Mouse (Mus musculus) CH12.LX (cell line): ENCODE data around the gene Lrrc23. TPM values are rescaled to one million over a fixed set of nuclear protein-coding genes. Genes with fewer than 3 reads are reported as not detected.

Source experiments
- DNase-seq: peaks from one replicate; pipeline ENCODE4 v3.0.0-alpha.2; 2013; ENCODE audit errors: extremely low read depth
- H3K27ac ChIP-seq: 2 replicates; pipeline ENCODE4 v1.5.1; 2012; ENCODE audit warnings: low read depth, mild to moderate bottlenecking, control low read depth, moderate library complexity; ENCODE audit not compliant: insufficient read depth
- H3K27me3 ChIP-seq: replicated peaks from 2 replicates; pipeline ENCODE3; 2012; ENCODE audit warnings: inconsistent platforms
- H3K36me3 ChIP-seq, 2 experiments: replicated peaks in 1 of 2; 2 replicates each; pipeline versions ENCODE3 to v1.6.1; 2012; ENCODE audit warnings: inconsistent platforms in 1 of 2, low read length in 1 of 2, mild to moderate bottlenecking in 1 of 2, mixed read lengths in 1 of 2, moderate library complexity in 1 of 2; ENCODE audit not compliant: control insufficient read depth in 1 of 2, insufficient read depth in 1 of 2
- H3K4me1 ChIP-seq, 2 experiments: 2 replicates each; pipeline ENCODE4 v1.6.1; 2012; ENCODE audit warnings: inconsistent platforms in 1 of 2, moderate library complexity in 1 of 2; ENCODE audit not compliant: insufficient read depth in 2 of 2, control insufficient read depth in 1 of 2
- H3K4me2 ChIP-seq: 2 replicates; pipeline ENCODE4 v1.6.1; 2012; ENCODE audit warnings: low read depth, mild to moderate bottlenecking, control low read depth; ENCODE audit not compliant: poor library complexity, insufficient read depth, severe bottlenecking
- H3K4me3 ChIP-seq, 3 experiments: fragments of 150-350 bp in 1 of 3; sonication (generic) in 1 of 3; replicated peaks in 1 of 3; 2 replicates each; pipeline versions ENCODE3 to v1.5.1; 2011 to 2012; ENCODE audit warnings: low read depth in 2 of 3, low read length in 2 of 3, mild to moderate bottlenecking in 2 of 3, moderate library complexity in 2 of 3, control low read depth in 1 of 3, improper control_type of control experiment in 1 of 3, inconsistent platforms in 1 of 3, mixed read lengths in 1 of 3; ENCODE audit not compliant: poor library complexity in 1 of 3
- H3K79me2 ChIP-seq: replicated peaks from 2 replicates; pipeline ENCODE4 v1.6.1; 2012; ENCODE audit warnings: mild to moderate bottlenecking, moderate library complexity; ENCODE audit not compliant: control insufficient read depth, poor library complexity, insufficient read depth, severe bottlenecking; ENCODE audit errors: extremely low read depth
- H3K9ac ChIP-seq: 2 replicates; pipeline ENCODE4 v1.6.1; 2012; ENCODE audit warnings: low read depth, mild to moderate bottlenecking, control low read depth, moderate library complexity; ENCODE audit not compliant: insufficient read depth
- H3K9me3 ChIP-seq: replicated peaks from 2 replicates; pipeline ENCODE3; 2012; ENCODE audit warnings: low read length, inconsistent platforms, mixed read lengths
- BHLHE40 ChIP-seq: IDR thresholded peaks from 2 replicates; pipeline ENCODE4 v1.6.1; 2011; ENCODE audit warnings: mild to moderate bottlenecking, low read depth, low read length, improper control_type of control experiment
- CHD1 ChIP-seq: IDR thresholded peaks from 2 replicates; pipeline ENCODE4 v1.6.1; 2012; ENCODE audit warnings: low read depth, low read length, improper control_type of control experiment, inconsistent platforms
- CHD2 ChIP-seq: IDR thresholded peaks from 2 replicates; pipeline ENCODE4 v1.6.1; 2011; ENCODE audit warnings: low read length, improper control_type of control experiment
- CTCF ChIP-seq, 2 experiments: IDR thresholded peaks in 1 of 2; conservative IDR thresholded peaks in 1 of 2; 2 replicates each; pipeline ENCODE4 v1.5.1; 2011 to 2012; ENCODE audit warnings: low read depth in 2 of 2, low read length in 2 of 2, improper control_type of control experiment in 1 of 2, inconsistent platforms in 1 of 2, mild to moderate bottlenecking in 1 of 2, moderate library complexity in 1 of 2
- E2F4 ChIP-seq: IDR thresholded peaks from 2 replicates; pipeline ENCODE4 v1.6.1; 2011; ENCODE audit warnings: low read depth, low read length, improper control_type of control experiment; ENCODE audit not compliant: insufficient replicate concordance
- ELF1 ChIP-seq: IDR thresholded peaks from 2 replicates; pipeline ENCODE4 v1.6.1; 2014; ENCODE audit warnings: low read depth, mild to moderate bottlenecking, inconsistent platforms, low read length, improper control_type of control experiment
- EP300 ChIP-seq: IDR thresholded peaks from 2 replicates; pipeline ENCODE4 v1.6.1; 2011; ENCODE audit warnings: low read length, improper control_type of control experiment
- ETS1 ChIP-seq: conservative IDR thresholded peaks from 2 replicates; pipeline ENCODE4 v1.6.1; 2012; ENCODE audit warnings: low read depth, mild to moderate bottlenecking, inconsistent platforms, low read length, improper control_type of control experiment, moderate library complexity
- GABPA ChIP-seq: IDR thresholded peaks from 2 replicates; pipeline ENCODE4 v1.6.1; 2012; ENCODE audit warnings: low read depth, low read length, improper control_type of control experiment, inconsistent platforms; ENCODE audit not compliant: insufficient replicate concordance
- HCFC1 ChIP-seq: IDR thresholded peaks from 2 replicates; pipeline ENCODE4 v1.6.1; 2012; ENCODE audit warnings: low read depth, mild to moderate bottlenecking, inconsistent platforms, low read length, improper control_type of control experiment
- IRF4 ChIP-seq: IDR thresholded peaks from 2 replicates; pipeline ENCODE4 v1.6.1; 2014; ENCODE audit warnings: low read depth, mild to moderate bottlenecking, inconsistent platforms, low read length, improper control_type of control experiment
- JUN ChIP-seq: IDR thresholded peaks from 2 replicates; pipeline ENCODE4 v1.6.1; 2011; ENCODE audit warnings: low read depth, mild to moderate bottlenecking, low read length, improper control_type of control experiment, moderate library complexity; ENCODE audit not compliant: insufficient read depth
- JUND ChIP-seq: conservative IDR thresholded peaks from 2 replicates; pipeline ENCODE4 v1.6.1; 2011; ENCODE audit warnings: low read depth, low read length, improper control_type of control experiment
- KAT2A ChIP-seq: IDR thresholded peaks from 2 replicates; pipeline ENCODE4 v1.6.1; 2012; ENCODE audit warnings: low read length, improper control_type of control experiment, inconsistent platforms; ENCODE audit not compliant: insufficient replicate concordance
- MAFK ChIP-seq: IDR thresholded peaks from 2 replicates; pipeline ENCODE4 v1.6.1; 2011; ENCODE audit warnings: low read length, improper control_type of control experiment; ENCODE audit not compliant: insufficient replicate concordance
- MAZ ChIP-seq: IDR thresholded peaks from 2 replicates; pipeline ENCODE4 v1.6.1; 2012; ENCODE audit warnings: low read depth, mild to moderate bottlenecking, inconsistent platforms, low read length, improper control_type of control experiment, moderate library complexity
- MEF2A ChIP-seq: IDR thresholded peaks from 2 replicates; pipeline ENCODE4 v1.6.1; 2014; ENCODE audit warnings: low read depth, mild to moderate bottlenecking, inconsistent platforms, low read length, improper control_type of control experiment, borderline replicate concordance
- MXI1 ChIP-seq: IDR thresholded peaks from 2 replicates; pipeline ENCODE4 v1.6.1; 2011; ENCODE audit warnings: mild to moderate bottlenecking, low read depth, low read length, improper control_type of control experiment
- MYC ChIP-seq: IDR thresholded peaks from 2 replicates; pipeline ENCODE4 v1.6.1; 2011; ENCODE audit warnings: low read depth, mild to moderate bottlenecking, improper control_type of control experiment, low read length
- NELFE ChIP-seq: IDR thresholded peaks from 2 replicates; pipeline ENCODE4 v1.6.1; 2011; ENCODE audit warnings: low read depth, low read length, improper control_type of control experiment
- NRF1 ChIP-seq: IDR thresholded peaks from 2 replicates; pipeline ENCODE4 v1.6.1; 2014; ENCODE audit warnings: low read depth, mild to moderate bottlenecking, inconsistent platforms, low read length, improper control_type of control experiment, moderate library complexity
- PAX5 ChIP-seq: IDR thresholded peaks from 2 replicates; pipeline ENCODE4 v1.6.1; 2012; ENCODE audit warnings: low read length, inconsistent platforms, mixed read lengths
- POLR2A ChIP-seq: IDR thresholded peaks from 2 replicates; pipeline ENCODE4 v1.6.1; 2011; ENCODE audit warnings: low read depth, mild to moderate bottlenecking, improper control_type of control experiment, low read length
- POLR2AphosphoS2 ChIP-seq: IDR thresholded peaks from 2 replicates; pipeline ENCODE4 v1.6.1; 2011; ENCODE audit warnings: low read depth, low read length, improper control_type of control experiment
- RAD21 ChIP-seq: IDR thresholded peaks from 2 replicates; pipeline ENCODE4 v1.6.1; 2011; ENCODE audit warnings: low read depth, mild to moderate bottlenecking, low read length, improper control_type of control experiment, moderate library complexity
- RCOR1 ChIP-seq: conservative IDR thresholded peaks from 2 replicates; pipeline ENCODE4 v1.6.1; 2012; ENCODE audit warnings: low read depth, mild to moderate bottlenecking, inconsistent platforms, low read length, improper control_type of control experiment
- SIN3A ChIP-seq: IDR thresholded peaks from 2 replicates; pipeline ENCODE4 v1.6.1; 2012; ENCODE audit warnings: low read length, improper control_type of control experiment, inconsistent platforms
- SMC3 ChIP-seq: IDR thresholded peaks from 2 replicates; pipeline ENCODE4 v1.6.1; 2011; ENCODE audit warnings: low read depth, low read length, improper control_type of control experiment
- TBP ChIP-seq: conservative IDR thresholded peaks from 2 replicates; pipeline ENCODE4 v1.6.1; 2011; ENCODE audit warnings: low read depth, low read length, improper control_type of control experiment
- TCF12 ChIP-seq: IDR thresholded peaks from 2 replicates; pipeline ENCODE4 v1.6.1; 2014; ENCODE audit warnings: low read depth, mild to moderate bottlenecking, inconsistent platforms, low read length, improper control_type of control experiment
- UBTF ChIP-seq: IDR thresholded peaks from 2 replicates; pipeline ENCODE4 v1.6.1; 2012; ENCODE audit warnings: low read depth, mild to moderate bottlenecking, inconsistent platforms, low read length, improper control_type of control experiment, moderate library complexity
- USF1 ChIP-seq: IDR thresholded peaks from 2 replicates; pipeline ENCODE4 v1.6.1; 2014; ENCODE audit warnings: low read depth, mild to moderate bottlenecking, inconsistent platforms, low read length, improper control_type of control experiment
- USF2 ChIP-seq: conservative IDR thresholded peaks from 2 replicates; pipeline ENCODE4 v1.6.1; 2011; ENCODE audit warnings: low read depth, low read length, improper control_type of control experiment
- ZC3H11A ChIP-seq: IDR thresholded peaks from 2 replicates; pipeline ENCODE4 v1.6.1; 2012; ENCODE audit warnings: low read depth, mild to moderate bottlenecking, inconsistent platforms, low read length, improper control_type of control experiment
- ZKSCAN1 ChIP-seq: IDR thresholded peaks from 2 replicates; pipeline ENCODE4 v1.6.1; 2012; ENCODE audit warnings: low read depth, inconsistent platforms, low read length, improper control_type of control experiment, borderline replicate concordance
- ZMIZ1 ChIP-seq: IDR thresholded peaks from 2 replicates; pipeline ENCODE4 v1.6.1; 2012; ENCODE audit warnings: low read depth, mild to moderate bottlenecking, inconsistent platforms, low read length, improper control_type of control experiment
- ZNF384 ChIP-seq: IDR thresholded peaks from 2 replicates; pipeline ENCODE4 v1.6.1; 2012; ENCODE audit warnings: low read depth, low read length, improper control_type of control experiment, inconsistent platforms
- dilution Hi-C: fragments of 300-500 bp; cut with MboI; formaldehyde crosslinking; loops from 2 replicates; pipeline ENCODE4 v1.14.3; 2020; ENCODE audit warnings: low sequenced_read_pairs; ENCODE audit not compliant: extremely low pct_unique_long_range_greater_than_20kb, extremely low pct_ligation_motif_present
- in situ Hi-C: fragments of 300-500 bp; cut with MboI; formaldehyde crosslinking; loops from 3 replicates; pipeline ENCODE4 v1.14.3; 2019; ENCODE audit warnings: low sequenced_read_pairs, low pct_ligation_motif_present, low pct_unique_long_range_greater_than_20kb, mixed read lengths
- polyA plus RNA-seq: library from polyadenylated mRNA; unstranded; fragments of >175 nt; gene quantifications from 2 replicates; pipeline ENCODE4 v1.2.1, GENCODE M21; 2012; ENCODE audit warnings: low read depth; ENCODE audit not compliant: insufficient read length
- total RNA-seq, 2 experiments: library from RNA; depleted of rRNA; stranded (reverse); fragments of 300-350 nt in 1 of 2; fragments of >200 nt in 1 of 2; gene quantifications; 2 replicates each; pipeline ENCODE4 v1.2.3; 2012 to 2014

Gene Lrrc23
- total and polyA plus RNA-seq, 3 experiments: 0.20 TPM; not detected in 2

GRCm38 (mm10) chr6:124805341-124806321 is 26.1 kb upstream of the Lrrc23 start:
- dilution Hi-C loops (no loop called here), in situ Hi-C loops (no loop called here)
- Histone ChIP-seq H3K36me3 (peaks cover 7 to 33% of the 10 kb centered on the region in 2 experiments), H3K9ac (peak overlapping the region; percentile 28), H3K4me3 (peak overlapping the region; percentile 41 to 50 (median 46)), H3K27me3 (no peaks in the 10 kb centered on the region), H3K4me1 (peaks cover 3 to 32% of the 10 kb centered on the region in 2 experiments; a peak in 2 of 4 replicates), H3K27ac (peak overlapping the region; percentile 8; the same call in 1 of the 2 replicates), H3K79me2 (no peaks in the 10 kb centered on the region), H3K4me2 (peak overlapping the region; percentile 12), H3K9me3 (peaks cover 4% of the 10 kb centered on the region)
- peak; percentile 90 for DNase-seq
- TF ChIP-seq RCOR1 (no peak), TCF12 (no peak; the same call in 1 of the 2 replicates), ZNF384 (no peak), MYC (no peak), SIN3A (peak; percentile 67; the same call in 1 of the 2 replicates), JUN (no peak), SMC3 (peak; percentile 33), GABPA (no peak), PAX5 (no peak), MAZ (no peak), MAFK (no peak), NRF1 (0 out of 2 replicates have a peak, but pooled peaks have one; percentile 38), KAT2A (no peak), ETS1 (0 out of 2 replicates have a peak, but pooled peaks have one; percentile 45), ZC3H11A (no peak), ELF1 (peak; percentile 6; the same call in 1 of the 2 replicates), E2F4 (no peak), MEF2A (no peak), HCFC1 (no peak; the same call in 1 of the 2 replicates), USF1 (no peak), NELFE (0 out of 2 replicates have a peak, but pooled peaks have one; percentile 31), CHD1 (no peak; the same call in 1 of the 2 replicates), JUND (no peak), POLR2A (peak; percentile 53), ZKSCAN1 (no peak), EP300 (no peak), CTCF (conservative IDR thresholded peaks at IDR 0.05 in 1 of 2, IDR thresholded peaks at IDR 0.05 in 1 of 2; ENCODE audit: low read depth in 2 of 2, low read length in 2 of 2) (peak in 1 of 2 experiments; percentile 38; a peak in 2 of 4 replicates), RAD21 (no peak), BHLHE40 (peak; percentile 89), IRF4 (peak; percentile 5; the same call in 1 of the 2 replicates), CHD2 (peak; percentile 12), UBTF (no peak), USF2 (no peak), ZMIZ1 (peak; percentile 45), POLR2AphosphoS2 (peak; percentile 83; the same call in 1 of the 2 replicates), MXI1 (peak; percentile 89), TBP (peak; percentile 54; the same call in 1 of the 2 replicates)
